Mouse (Mus musculus): ENCODE measurements at regions not wholly inside any gene's neighbourhood (a gene's known extent, or its start where the extent isn't known, plus 50 kb on each side); places are given as distances from the start of the nearest gene placed in this dataset.

DNA sequence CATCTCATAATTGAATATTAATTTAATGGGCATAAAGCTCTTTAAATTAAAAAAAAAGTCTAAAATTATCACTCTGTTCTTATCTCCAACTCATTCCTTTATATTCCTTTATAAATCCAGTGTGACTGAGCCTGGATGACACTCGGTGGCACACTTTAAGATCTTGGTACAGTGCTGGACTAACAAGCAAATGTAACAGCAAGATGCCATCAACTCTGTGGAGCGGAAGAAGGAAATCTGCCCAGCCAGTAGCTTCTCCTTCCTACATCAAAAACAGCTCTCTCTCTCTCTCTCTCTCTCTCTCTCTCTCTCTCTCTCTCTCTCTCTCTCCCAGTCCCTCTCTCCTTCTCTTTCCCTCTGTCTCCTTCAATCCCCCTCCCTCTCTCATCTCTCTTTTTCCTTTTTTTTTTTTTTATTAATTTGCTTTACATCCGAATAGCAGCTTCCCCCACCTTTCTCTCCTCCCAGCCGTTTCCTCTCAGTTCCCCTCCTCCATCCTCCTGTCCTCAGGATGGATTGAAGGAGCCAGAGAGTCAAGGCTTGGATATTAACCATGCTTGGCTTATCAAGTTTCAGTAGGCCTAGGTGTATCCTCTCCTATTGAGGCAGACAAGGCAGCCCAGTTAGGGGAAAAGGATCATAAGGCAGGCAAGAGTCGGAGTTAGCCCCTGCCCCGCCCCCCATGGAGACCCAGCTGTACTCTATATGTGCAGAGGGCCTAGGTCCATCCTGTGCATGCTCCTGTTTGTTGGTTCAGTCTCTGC, 130.4 kb upstream of the Tmtc2 start:
- peak; percentile 27 for DNase-seq (ENCODE audit: inconsistent ontology term)

DNA sequence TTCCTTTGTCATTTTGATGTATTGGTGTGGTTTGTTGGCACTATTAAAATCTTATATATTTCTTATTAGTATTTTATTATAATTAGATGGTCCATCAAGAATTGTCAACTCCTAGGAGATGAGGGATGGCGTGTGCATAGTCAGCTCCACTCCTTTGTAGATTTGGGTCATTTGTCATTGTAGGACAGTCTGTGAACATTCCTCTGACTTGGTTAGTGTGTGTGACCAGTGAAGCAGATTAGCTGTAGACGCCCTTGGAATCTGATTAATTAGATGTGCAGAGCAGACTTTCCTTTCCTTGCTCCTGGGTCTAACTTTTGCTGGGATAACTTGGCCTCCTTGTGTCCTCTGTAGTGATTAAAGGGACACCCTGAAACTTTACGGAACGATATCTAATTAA, 118.9 kb upstream of the Tmtc2 start:
- DNase-seq (ENCODE audit: inconsistent ontology term), result peak; percentile 66

DNA sequence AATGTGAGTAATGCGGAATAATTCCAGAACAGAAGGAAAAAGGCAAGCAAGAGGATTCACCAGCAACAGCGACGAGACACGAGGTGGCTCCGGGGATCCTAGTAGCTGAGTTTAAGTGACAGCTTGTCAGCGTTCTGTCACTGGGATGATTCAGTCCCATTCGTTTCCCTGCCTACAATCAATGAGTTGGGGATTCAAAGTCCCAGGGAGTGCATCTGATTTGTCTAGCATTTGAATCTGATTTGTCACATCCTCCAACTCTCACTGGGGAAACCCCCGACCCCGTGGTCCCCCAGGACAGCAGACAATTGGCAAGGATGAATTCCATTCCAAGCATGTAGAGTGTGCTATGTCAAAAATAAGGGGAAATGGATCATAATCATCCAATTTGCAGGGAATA, 115.1 kb upstream of the Tmtc2 start:
- DNase-seq (ENCODE audit: inconsistent ontology term), result peak; percentile 27

DNA sequence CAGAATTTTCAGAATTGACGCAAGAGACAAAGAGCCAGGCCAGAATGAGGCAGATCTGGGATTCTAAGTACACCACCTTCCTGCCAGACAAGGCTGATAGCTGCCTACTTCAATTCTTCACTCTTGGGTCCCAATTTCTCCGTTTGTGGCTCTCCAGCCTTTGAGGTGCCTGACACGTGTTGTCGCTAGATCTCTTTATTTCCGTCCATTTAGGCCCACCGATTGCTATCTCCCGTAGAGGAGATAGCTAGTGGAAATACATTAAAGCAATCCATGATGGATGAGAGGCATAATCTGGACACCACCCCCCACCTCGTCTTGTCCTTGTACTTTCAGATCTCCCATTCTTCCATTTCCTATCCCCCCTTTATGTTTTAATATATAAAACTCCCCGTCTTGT, 114.6 kb upstream of the Tmtc2 start:
- no peak for DNase-seq (ENCODE audit: inconsistent ontology term)

DNA sequence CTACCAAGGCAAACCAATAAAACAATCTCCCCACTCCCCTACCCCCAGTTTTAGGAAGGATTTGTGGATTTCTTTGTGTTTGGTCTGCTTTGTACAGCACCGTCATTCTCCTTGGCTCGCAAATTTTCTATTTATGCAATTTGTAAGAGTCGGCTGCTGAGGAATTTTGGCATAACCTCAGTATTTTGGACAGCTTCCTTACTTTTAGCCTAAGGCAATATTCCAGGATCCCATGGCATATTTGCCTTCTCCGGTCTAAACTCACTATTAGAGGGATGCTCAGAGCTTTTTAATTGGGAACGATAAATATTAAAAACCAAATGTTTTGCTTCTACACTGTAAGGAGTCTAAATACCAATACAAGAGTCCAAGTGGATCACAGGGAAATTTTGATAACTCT, 112.6 kb upstream of the Tmtc2 start:
- DNase-seq (ENCODE audit: inconsistent ontology term), result peak; percentile 62

DNA sequence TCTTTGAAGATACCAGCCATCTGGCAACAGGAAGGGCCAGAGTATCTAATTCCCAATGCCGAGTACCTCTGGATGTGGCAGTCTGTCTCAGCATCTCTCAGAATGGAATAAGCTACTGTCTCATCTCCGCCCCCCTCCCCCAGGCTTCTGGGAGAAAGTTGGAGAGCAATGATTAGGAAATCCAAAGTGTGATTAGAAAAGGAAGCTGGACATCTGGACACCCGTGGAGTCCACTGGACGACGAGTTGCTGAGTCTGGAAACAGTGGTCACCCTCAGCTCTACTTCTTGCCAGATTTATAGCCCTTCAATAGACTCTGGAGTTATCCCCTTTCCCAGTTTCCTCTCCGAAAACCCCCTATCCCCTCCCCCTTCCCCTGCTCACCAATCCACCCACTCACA, 105.3 kb upstream of the Tmtc2 start:
- DNase-seq (ENCODE audit: inconsistent ontology term), result no peak

DNA sequence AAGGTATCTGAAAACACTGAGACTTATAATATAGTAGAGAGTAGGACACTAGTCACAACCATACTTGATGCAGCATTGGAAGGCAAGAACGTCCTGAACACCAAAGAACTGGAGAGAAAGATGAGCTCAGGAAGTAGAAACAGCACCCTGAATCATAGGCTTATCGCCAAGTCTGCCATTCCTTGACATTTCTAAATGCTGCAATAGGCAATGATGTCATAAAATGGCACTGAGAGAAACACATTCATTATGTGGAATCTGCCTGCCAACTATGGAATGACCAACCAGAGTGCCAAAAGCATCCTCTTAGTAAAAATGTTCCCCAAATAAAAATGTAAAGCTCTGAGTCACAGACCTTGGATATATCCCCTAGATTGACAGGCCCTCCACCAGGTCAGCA, 92.7 kb upstream of the Tmtc2 start:
- DNase-seq (ENCODE audit: inconsistent ontology term), result peak; percentile 76

DNA sequence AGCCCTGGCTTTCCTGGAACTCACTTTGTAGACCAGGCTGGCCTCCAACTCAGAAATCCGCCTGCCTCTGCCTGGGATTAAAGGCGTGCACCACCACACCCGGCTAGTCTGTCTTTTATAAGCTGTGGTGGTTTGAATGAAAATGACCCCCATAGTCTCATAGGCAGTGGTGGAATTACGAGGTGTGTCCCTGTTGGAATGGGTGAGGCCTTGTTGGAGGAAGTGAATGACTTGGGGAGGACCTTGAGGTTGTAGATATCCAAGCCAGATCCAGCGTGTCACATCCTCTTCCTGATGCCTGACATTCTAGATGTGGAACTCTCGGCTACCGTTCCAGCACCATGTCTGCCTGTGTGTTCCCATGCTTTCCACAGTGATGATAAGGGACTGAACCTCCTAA, 86.5 kb upstream of the Tmtc2 start:
- no peak for DNase-seq (ENCODE audit: inconsistent ontology term)

DNA sequence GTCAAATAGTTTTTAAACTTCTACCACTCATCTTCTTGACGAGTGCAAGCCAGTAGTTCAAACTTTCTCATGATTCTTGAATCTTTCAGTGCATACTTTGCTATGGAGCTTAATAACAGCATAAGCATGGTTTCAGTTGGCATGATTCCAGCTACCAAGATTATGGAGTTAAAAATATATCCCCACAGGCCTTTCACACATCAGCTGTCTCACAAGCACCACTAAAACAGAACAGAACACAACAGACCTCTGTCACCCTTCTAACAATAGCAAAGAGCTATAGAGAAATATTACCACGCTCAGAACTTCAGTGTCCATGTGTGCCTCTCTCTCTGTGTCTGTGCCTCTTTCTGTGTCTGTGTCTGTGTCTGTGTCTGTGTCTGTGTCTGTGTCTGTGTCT, 82.5 kb upstream of the Tmtc2 start:
- no peak for DNase-seq (ENCODE audit: inconsistent ontology term)

DNA sequence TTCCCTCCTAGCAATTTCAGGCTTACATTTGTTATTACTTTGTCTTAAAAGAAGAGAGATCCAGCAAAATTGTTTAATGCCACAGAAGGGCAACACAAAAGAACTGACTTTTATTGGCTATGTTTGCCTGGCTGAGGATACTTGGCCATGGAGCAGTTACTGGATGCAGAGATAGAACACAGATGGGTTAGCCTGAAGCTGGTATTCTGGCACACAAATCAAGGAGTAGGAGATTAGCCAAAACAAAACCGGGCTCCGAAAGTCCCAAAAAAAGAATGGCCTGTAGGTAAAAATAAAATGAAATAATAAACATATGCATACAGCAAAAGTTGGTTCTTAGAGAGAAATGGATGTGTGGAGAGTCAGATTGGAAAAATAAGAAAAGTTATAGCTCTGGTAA, 78.2 kb upstream of the Tmtc2 start:
- DNase-seq (ENCODE audit: inconsistent ontology term), result no peak

DNA sequence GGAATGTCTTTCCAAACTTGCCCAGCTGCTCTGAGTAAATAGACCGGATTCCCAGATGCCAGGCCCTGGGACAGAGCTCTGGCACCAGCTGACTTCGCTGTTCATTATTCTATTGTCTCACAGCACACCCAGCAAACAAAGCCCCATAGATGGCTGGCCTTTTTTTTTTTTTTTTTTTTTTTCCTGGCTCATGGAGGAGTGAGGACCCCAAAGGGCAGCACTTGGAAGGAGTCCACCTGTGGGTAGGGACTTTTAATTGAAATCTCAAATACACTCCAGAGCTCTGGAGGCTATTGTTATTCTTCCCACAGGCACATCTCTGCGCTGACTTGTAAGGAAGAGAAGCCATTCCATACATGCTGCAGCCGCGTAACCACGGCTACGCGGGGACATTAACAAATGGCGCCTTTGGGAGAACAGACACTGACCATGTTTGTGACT, 64.8 kb upstream of the Tmtc2 start:
- DNase-seq (ENCODE audit: inconsistent ontology term), result peak; percentile 84

DNA sequence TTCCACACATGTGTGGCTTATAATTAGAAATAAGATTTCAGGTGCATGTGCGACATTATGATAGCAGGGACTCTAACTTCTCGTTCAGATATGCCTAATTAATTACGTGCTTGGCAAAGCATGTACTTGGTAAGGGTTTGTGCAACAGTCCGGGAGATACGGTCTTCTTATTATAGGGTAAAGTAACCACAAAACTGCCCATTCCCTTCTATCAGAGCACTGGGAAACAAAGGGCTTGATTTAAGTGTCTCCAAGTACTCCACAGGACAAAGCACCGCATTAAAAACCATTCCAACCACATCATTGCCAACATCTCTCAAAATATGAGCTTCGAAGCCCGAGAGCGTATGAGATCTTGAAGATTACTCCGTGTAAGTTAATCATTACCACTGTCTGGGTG, 64.2 kb upstream of the Tmtc2 start:
- DNase-seq (ENCODE audit: inconsistent ontology term), result no peak

DNA sequence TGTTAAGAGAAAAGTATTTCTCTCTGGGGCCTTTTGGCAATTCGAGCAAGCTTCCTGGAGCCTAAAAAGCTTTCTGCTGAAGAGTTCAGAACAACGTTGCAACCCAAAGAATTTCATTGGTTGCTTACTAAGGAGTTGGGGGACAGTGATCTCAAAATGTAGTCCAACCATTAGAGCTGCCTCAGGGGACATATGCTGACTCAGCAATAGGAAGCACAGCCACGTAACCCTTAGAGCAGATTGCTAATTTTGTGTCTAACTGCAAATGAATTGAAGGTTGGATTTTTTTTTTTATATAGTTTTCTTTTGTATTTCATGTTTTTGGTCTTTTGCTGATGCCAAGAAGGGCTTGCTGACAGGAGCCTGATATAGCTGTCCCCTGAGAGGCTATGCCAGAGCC, 52.6 kb upstream of the Tmtc2 start:
- DNase-seq (ENCODE audit: inconsistent ontology term), result no peak

DNA sequence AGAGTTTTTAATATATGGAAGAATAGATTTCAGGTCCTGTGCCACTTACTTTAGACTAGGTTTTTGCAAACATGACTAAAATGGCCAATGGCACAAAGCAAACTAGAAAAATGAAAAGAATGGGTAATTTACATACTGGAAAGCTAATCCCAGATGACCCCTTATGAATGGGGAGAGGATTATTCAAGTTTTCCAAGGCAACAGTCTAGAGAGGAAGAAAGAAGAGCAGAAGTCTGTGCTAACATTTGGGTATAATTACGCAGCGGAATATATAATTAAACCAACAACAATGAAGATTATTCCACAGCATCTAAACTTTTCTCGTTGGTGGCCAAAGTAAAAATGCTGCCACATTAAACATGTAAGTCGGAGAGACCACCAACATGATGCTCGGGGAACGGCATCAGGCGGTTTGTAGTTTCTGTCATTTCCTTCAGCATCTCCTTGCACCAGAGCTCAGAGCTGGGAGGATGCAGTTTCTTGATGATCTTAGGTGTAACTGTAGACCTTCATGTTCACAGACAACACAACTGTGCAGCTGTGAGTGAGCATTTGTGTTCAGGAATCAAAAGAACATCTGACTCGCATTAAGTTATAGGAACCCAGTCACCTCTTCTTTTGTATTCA, 51.2 kb upstream of the Tmtc2 start:
- DNase-seq (ENCODE audit: inconsistent ontology term), result no peak
